Mouse (Mus musculus) midbrain, embryonic 16.5 days (tissue): ENCODE results near the gene Fyn. TPM values are rescaled to one million over a fixed set of nuclear protein-coding genes. Genes with fewer than 3 reads are reported as not detected.

Source experiments
- ATAC-seq: fragments of 200-750 bp; cut with Nextera tagmentation; 2 replicates; pipeline ENCODE4 v1.8.0; 2017; ENCODE audit warnings: moderate TSS enrichment
- H3K27ac ChIP-seq: fragments of 300-500 bp; sonication (generic); 2 replicates; pipeline ENCODE4 v1.5.1; 2014; ENCODE audit warnings: mild to moderate bottlenecking, low read length, mixed read lengths
- H3K27me3 ChIP-seq: fragments of 300-500 bp; sonication (generic); 2 replicates; pipeline ENCODE4 v1.6.1; 2014; ENCODE audit warnings: low read depth, low read length, mixed read lengths; ENCODE audit not compliant: control insufficient read depth, insufficient read depth
- H3K36me3 ChIP-seq: fragments of 300-500 bp; sonication (generic); 2 replicates; pipeline ENCODE4 v1.6.1; 2014; ENCODE audit warnings: mild to moderate bottlenecking, low read length, moderate library complexity, mixed read lengths; ENCODE audit not compliant: control insufficient read depth, insufficient read depth
- H3K4me1 ChIP-seq: fragments of 300-500 bp; sonication (generic); 2 replicates; pipeline ENCODE4 v1.6.1; 2014; ENCODE audit warnings: mild to moderate bottlenecking, low read length, mixed read lengths; ENCODE audit not compliant: control insufficient read depth, insufficient read depth
- H3K4me2 ChIP-seq: fragments of 300-500 bp; sonication (generic); 2 replicates; pipeline ENCODE4 v1.6.1; 2014; ENCODE audit warnings: mild to moderate bottlenecking, low read length, mixed read lengths
- H3K4me3 ChIP-seq: fragments of 300-500 bp; sonication (generic); 2 replicates; pipeline ENCODE4 v1.5.1; 2014; ENCODE audit warnings: low read depth, mild to moderate bottlenecking, low read length, moderate library complexity, mixed read lengths
- H3K9ac ChIP-seq: fragments of 300-500 bp; sonication (generic); 2 replicates; pipeline ENCODE4 v1.6.1; 2014; ENCODE audit warnings: low read depth, low read length, mixed read lengths
- H3K9me3 ChIP-seq: fragments of 300-500 bp; sonication (generic); replicated peaks from 2 replicates; pipeline ENCODE4 v1.6.1; 2014; ENCODE audit warnings: mild to moderate bottlenecking, low read length, mixed read lengths; ENCODE audit not compliant: control insufficient read depth, poor library complexity, severe bottlenecking
- WGBS: fragments of 180-500 bp; shearing (Covaris S2); extraction: QIAGEN DNeasy Blood & Tissue Kit; methylation state at CpG from one replicate; pipeline ENCODE4 v1.1.7; 2014; 5-methylcytosine and 5-hydroxymethylcytosine counted together
- polyA plus RNA-seq: library from polyadenylated mRNA; unstranded; fragments of >200 nt; fragmentation: Nextera tagmentation; extraction: Ambion mirVana; gene quantifications from 2 replicates; pipeline ENCODE4 v1.2.1, GENCODE M21; 2015

Gene Fyn
- polyA plus RNA-seq, 1 experiment from 2014 or later = 71.2 TPM

GRCm38 (mm10) chr10:39438905-39439304 lies 70.2 kb downstream of the Fyn start:
- no peak overlapping the region for H3K9ac ChIP-seq
- H3K9me3 ChIP-seq = no peaks in the 10 kb centered on the region
- ATAC-seq = peak; percentile 51; the same call in 1 of the 2 replicates
- H3K4me2 ChIP-seq = no peak overlapping the region
- 50% methylated on average over 5 of the region's 5 CpGs for WGBS
- peaks cover 36% of the 10 kb centered on the region for H3K4me1 ChIP-seq
- peak overlapping the region; percentile 28; the same call in 1 of the 2 replicates for H3K27ac ChIP-seq
- H3K36me3 ChIP-seq = no peaks in the 10 kb centered on the region
- H3K27me3 ChIP-seq = no peaks in the 10 kb centered on the region
- no peak overlapping the region for H3K4me3 ChIP-seq

- no peak overlapping the region for H3K9ac ChIP-seq
- no peak overlapping the region for H3K4me2 ChIP-seq
- peaks cover 36% of the 10 kb centered on the region for H3K4me1 ChIP-seq
- WGBS = 54% methylated on average over 9 of the region's 9 CpGs
- H3K4me3 ChIP-seq = no peak overlapping the region
- ATAC-seq = no peak
- no peaks in the 10 kb centered on the region for H3K36me3 ChIP-seq
- peak overlapping the region; percentile 19; the same call in 1 of the 2 replicates for H3K27ac ChIP-seq
- H3K9me3 ChIP-seq = no peaks in the 10 kb centered on the region
- no peaks in the 10 kb centered on the region for H3K27me3 ChIP-seq
These were observed 71.9 kb downstream of the Fyn start for GRCm38 (mm10) chr10:39440506-39440905.

GRCm38 (mm10) chr10:39441636-39442035 lies 73.0 kb downstream of the Fyn start:
- peaks cover 34% of the 10 kb centered on the region for H3K4me1 ChIP-seq
- H3K9me3 ChIP-seq = no peaks in the 10 kb centered on the region
- no peak overlapping the region for H3K27ac ChIP-seq
- H3K27me3 ChIP-seq = no peaks in the 10 kb centered on the region
- H3K4me3 ChIP-seq = no peak overlapping the region
- no peak for ATAC-seq
- H3K36me3 ChIP-seq = no peaks in the 10 kb centered on the region
- no peak overlapping the region for H3K4me2 ChIP-seq
- no peak overlapping the region for H3K9ac ChIP-seq

- no peak for ATAC-seq
- H3K9ac ChIP-seq = no peak overlapping the region
- H3K36me3 ChIP-seq = no peaks in the 10 kb centered on the region
- 59% methylated on average over 2 of the region's 2 CpGs for WGBS
- no peak overlapping the region for H3K4me2 ChIP-seq
- no peak overlapping the region for H3K27ac ChIP-seq
- peaks cover 26% of the 10 kb centered on the region for H3K4me1 ChIP-seq
- H3K9me3 ChIP-seq = no peaks in the 10 kb centered on the region
- H3K4me3 ChIP-seq = no peak overlapping the region
- no peaks in the 10 kb centered on the region for H3K27me3 ChIP-seq
These were observed 74.5 kb downstream of the Fyn start for GRCm38 (mm10) chr10:39443122-39443521.

GRCm38 (mm10) chr10:39443947-39444346 lies 75.3 kb downstream of the Fyn start:
- Histone ChIP-seq H3K9ac (no peak overlapping the region), H3K36me3 (no peaks in the 10 kb centered on the region), H3K4me3 (no peak overlapping the region), H3K27ac (no peak overlapping the region), H3K4me1 (peaks cover 21% of the 10 kb centered on the region), H3K9me3 (no peaks in the 10 kb centered on the region), H3K4me2 (no peak overlapping the region), H3K27me3 (no peaks in the 10 kb centered on the region)
- no peak for ATAC-seq

- no peak overlapping the region for H3K27ac ChIP-seq
- H3K4me2 ChIP-seq = no peak overlapping the region
- WGBS = 92% methylated on average over 11 of the region's 11 CpGs
- ATAC-seq = no peak
- no peak overlapping the region for H3K4me3 ChIP-seq
- H3K9ac ChIP-seq = no peak overlapping the region
- H3K9me3 ChIP-seq = no peaks in the 10 kb centered on the region
- H3K27me3 ChIP-seq = no peaks in the 10 kb centered on the region
- H3K36me3 ChIP-seq = no peaks in the 10 kb centered on the region
- H3K4me1 ChIP-seq = peaks cover 15% of the 10 kb centered on the region
These were observed 77.2 kb downstream of the Fyn start for GRCm38 (mm10) chr10:39445870-39446269.

GRCm38 (mm10) chr10:39446706-39447105 lies 78.1 kb downstream of the Fyn start:
- H3K4me1 ChIP-seq = peaks cover 18% of the 10 kb centered on the region
- WGBS = 93% methylated on average over 5 of the region's 5 CpGs
- H3K27ac ChIP-seq = no peak overlapping the region
- no peaks in the 10 kb centered on the region for H3K36me3 ChIP-seq
- ATAC-seq = no peak
- H3K9ac ChIP-seq = no peak overlapping the region
- no peak overlapping the region for H3K4me3 ChIP-seq
- no peaks in the 10 kb centered on the region for H3K27me3 ChIP-seq
- no peak overlapping the region for H3K4me2 ChIP-seq
- no peaks in the 10 kb centered on the region for H3K9me3 ChIP-seq

GRCm38 (mm10) chr10:39449179-39449578 lies 80.5 kb downstream of the Fyn start:
- 73% methylated on average over 4 of the region's 4 CpGs for WGBS
- 0 out of 2 replicates have a peak, but pooled peaks have one; percentile 15 for ATAC-seq
- Histone ChIP-seq H3K4me2 (no peak overlapping the region), H3K27ac (no peak overlapping the region), H3K4me1 (peaks cover 27% of the 10 kb centered on the region; the same call in 1 of the 2 replicates), H3K36me3 (no peaks in the 10 kb centered on the region), H3K9ac (no peak overlapping the region), H3K9me3 (no peaks in the 10 kb centered on the region), H3K4me3 (no peak overlapping the region), H3K27me3 (no peaks in the 10 kb centered on the region)

GRCm38 (mm10) chr10:39450356-39450755 lies 81.7 kb downstream of the Fyn start:
- ATAC-seq = no peak
- WGBS = 61% methylated on average over 8 of the region's 8 CpGs
- H3K27me3 ChIP-seq = no peaks in the 10 kb centered on the region
- H3K4me3 ChIP-seq = no peak overlapping the region
- H3K9me3 ChIP-seq = no peaks in the 10 kb centered on the region
- H3K36me3 ChIP-seq = no peaks in the 10 kb centered on the region
- H3K27ac ChIP-seq = peak overlapping the region; percentile 43
- H3K9ac ChIP-seq = no peak overlapping the region
- no peak overlapping the region for H3K4me2 ChIP-seq
- peaks cover 27% of the 10 kb centered on the region; the same call in 1 of the 2 replicates for H3K4me1 ChIP-seq
